Mouse (Mus musculus) ovary, postnatal 10 days (tissue): ENCODE data around the gene Ptrh2.
"Not testable (repeated sequence)": the region's sequence is repeated elsewhere in the genome, so short reads cannot be mapped to it uniquely, and the experiment has no call there.

Source experiments
- DNase-seq: peaks from one replicate; pipeline ENCODE4 v3.0.0; 2022; ENCODE audit warnings: low spot score

The Ptrh2 gene

DNA sequence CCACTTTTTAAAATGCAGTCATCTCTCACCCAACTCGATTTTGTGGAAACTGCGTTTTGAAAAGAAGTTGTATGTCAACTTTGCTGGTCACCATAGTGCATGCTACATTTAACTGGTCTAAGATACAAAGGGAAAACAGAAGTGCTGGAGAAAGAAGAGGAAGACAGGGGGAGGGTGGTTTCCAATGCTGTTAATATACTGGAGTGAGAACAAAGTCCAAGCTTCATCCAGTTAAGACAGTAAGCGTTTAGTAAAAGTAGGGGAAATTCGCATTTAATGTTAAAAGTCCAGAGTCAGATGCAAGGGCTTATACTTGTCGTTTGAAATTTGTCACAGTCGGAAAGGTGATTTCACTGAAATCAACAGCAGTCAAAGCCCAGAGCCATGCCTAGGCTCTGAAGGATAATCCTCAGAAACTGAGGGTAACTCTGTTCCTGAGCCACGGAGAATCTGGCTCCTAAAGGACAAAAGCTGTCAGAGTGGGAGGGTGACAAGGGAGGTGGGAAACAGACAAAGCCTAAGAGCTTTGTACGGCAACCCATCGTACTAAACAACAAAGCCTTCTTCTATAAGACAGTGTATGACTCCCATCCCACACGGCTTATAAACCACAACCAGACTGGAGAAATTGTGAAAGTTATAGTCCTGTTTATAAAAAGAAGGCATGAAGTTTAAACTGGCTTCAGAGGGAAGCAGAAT, 50.6 kb downstream of the Ptrh2 start:
- DNase-seq: no peak

DNA sequence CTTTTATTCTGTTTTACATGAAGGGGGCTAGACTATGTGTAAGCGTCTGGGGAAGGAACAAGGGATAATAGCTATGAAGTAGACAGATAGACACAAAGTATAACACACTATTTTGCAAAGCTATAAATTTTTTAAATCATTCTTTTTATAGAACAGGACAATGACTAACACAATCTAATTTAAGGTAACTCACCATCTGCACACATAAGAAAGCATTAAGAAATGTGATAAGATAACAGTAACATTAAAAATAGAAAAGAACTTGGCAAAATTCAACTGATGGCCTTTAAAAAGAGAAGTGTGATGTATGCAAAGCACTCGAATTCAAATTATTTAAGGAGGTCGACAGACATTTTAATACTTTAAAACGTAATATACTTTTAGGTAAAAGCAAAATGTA, 51.2 kb downstream of the Ptrh2 start:
- DNase-seq: no peak

DNA sequence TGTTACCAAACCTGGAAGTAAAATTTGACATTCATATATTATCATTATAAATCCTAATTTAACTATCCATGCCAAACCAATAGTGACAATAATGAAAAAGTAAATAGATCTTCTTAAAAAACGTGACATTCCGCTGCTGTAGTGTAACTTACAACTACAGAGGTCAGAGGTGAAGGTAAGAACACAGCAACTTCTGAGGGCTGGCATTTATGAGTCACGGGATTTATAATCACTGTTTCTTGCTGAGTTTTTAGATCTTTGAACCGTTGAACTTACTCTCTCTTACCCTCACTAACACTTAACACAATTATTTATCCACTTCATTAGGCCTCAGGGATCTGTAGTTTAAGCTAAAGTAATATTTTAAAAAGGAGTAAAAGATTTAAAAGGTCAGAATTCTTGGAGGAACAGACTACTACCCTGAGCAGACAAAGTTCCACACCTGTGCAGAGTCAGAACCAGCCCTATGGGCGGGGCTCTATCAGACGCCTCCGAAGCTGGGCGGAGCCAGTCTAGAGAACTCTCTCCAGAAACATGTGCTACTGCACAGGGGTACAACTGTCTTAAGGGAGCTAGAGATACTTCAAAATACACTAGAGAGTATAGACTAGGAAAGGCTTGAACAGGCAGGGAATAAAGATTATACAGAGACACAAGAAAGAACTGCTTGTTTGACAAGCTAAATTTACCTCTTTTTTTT, 53.7 kb downstream of the Ptrh2 start:
- DNase-seq: no peak

DNA sequence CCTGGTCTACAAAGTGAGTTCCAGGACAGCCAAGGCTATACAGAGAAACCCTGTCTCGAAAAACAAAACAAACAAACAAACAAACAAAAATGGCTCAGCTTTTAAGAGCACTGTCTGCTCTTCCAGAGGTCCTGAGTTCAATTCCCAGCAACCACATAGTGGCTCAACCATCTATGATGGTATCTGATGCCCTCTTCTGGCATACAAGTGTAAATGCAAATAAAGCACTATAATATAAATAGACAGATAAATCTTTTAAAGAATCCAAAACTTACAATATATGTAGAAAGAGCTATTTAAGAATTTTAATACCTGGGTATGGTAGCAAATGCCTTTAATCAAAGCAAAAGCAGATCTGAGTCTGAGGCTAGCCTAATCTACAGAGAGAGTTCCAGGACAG, 54.5 kb downstream of the Ptrh2 start:
- DNase-seq: not testable (repeated sequence)

DNA sequence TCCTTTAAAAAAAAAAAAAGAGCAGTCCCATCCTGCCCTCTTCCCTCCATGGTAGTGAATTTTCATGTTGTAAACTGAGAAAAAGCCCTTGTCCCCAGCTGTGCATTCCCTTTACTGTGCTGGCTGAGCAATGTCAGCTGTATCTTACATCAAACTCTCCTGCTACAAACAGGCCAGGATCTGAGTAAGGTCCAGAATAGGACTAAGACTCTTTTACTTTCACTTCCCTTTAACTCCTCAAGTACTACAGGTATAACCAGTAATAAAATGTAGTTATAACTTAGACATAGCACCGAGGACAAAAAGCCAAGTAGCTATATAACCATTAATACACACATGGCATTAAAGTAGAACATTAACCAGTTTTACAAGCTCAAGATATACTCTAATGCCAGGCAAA, 55.2 kb downstream of the Ptrh2 start:
- no peak for DNase-seq

DNA sequence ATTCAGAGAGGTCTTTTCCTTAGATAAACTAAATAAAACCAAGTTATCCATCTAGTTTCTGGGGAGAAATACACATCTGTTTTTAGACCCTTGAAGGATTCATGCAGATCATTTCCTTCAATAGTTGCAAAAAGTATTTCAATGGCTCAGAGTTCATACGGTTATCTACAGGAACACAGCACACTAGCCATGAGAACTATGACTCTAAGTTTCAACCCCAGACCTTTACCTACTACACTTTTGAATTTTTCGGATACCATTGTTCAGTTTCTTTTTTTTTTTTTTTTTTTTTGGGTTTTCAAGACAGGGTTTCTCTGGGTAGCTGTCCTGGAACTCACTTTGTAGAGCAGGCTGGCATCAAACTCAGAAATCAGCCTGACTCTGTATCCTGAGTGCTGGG, 55.7 kb downstream of the Ptrh2 start:
- DNase-seq: no peak

DNA sequence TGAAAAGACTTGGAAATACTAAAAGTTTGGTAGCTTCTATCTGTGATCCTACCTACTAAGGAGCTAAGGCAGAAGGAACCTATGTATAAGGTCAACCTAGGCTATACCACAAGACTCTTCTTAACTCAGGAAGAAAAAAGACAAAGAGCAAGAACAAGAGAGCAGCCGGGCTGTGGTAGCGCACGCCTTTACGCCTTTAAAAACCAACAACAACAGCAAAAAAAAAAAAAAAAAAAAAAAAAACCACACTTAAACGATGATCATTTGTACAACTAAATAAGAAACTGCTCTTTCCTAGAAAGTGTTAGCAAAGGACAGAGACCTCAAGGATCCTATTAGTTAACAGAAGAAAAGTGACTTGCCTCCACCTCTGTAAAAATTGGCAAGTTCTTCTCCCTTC, 57.7 kb downstream of the Ptrh2 start:
- no peak for DNase-seq
